Mouse (Mus musculus) kidney, adult 2 months (tissue): ENCODE measurements around the gene Plvap.

Source experiments
- CTCF ChIP-seq: fragments of 200-500 bp; conservative IDR thresholded peaks from 2 replicates; pipeline ENCODE4 v1.5.1; 2011; ENCODE audit warnings: low read depth, mild to moderate bottlenecking, control low read depth, low read length, moderate library complexity, mixed read lengths; ENCODE audit not compliant: insufficient read depth, insufficient read length
- POLR2A ChIP-seq: fragments of 200-500 bp; IDR thresholded peaks from one replicate; pipeline ENCODE4 v1.6.1; 2011; ENCODE audit warnings: low read depth, low read length, control low read depth

DNA sequence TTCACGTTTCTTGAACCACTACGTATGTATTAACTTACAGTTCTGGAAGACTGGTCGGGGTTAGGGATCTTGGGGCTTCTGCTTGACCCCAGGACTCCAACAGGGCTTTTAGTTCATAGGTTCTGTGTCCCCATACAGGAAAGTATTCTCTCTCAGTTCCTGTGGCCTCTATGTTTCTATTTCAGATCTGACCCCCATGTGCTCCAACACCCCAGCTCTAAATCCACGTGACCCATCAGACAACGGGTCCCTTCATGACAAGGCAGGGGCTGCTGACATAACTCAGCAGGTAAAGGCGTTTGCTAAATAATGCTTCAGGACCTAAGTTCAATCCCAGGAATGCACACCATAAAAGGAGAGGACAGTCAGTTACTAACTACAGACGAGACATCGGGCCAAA lies 45.8 kb downstream of the Plvap start:
- TF ChIP-seq CTCF (no peak), POLR2A (no peak)
